Mouse (Mus musculus): Measurements from ENCODE around the gene Slc25a21.

Slc25a21 gene

DNA sequence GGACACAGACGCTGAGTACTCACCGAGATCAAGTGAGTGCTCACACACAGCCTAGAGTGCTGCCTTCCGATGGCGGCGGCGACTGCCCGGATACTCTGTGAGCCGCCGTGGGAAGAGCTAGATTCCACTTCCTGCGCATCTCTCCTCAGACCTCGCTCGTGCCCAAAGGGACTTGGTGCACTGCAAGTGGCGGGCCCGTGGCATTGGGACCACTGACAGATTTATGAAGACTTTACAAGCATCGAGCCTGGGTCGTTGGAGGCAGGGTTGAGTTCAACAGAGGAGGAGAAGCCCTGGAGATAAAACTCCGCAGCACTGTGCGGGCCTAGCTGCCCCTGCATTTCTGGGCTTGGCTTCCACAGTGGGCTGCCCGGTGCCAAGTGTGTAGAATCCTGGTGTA is 504.7 kb downstream of the Slc25a21 start:
- in situ Hi-C loops (cut with MseI, MboI) = no loop called here

DNA sequence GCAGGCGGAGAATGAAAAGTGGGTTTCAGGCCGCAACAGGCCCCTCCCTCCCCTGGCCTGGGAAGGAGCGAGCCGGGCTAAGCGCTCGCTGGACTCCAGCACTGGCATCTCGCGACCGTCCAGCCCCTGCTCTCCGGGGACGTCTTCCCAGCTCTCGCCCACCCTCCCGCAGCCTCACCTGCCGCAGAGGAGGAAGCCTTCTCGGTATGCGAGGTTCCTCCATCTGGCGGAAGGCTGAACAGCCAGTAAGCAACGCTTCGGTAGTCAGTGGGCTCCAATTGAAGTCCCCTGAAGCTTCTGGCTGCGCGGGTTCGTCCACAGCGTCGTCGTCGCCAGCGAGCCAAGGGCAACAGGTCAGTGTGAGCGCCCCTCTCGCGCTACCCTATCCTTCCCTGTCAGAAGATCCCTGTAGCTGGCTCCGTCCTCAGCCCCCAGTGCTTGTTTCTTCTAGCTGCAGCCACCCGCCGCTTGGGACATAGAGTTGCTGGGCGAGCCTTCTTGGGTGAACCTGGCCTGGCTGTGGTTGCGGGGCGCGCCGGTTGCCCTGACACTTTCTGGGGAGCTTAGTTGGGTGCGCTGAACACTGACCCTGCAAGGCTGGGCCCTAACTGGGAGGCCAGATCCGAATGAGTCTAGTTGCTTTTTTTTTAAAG is 505.7 kb downstream of the Slc25a21 start, which contains the start of gene Pax9:
Gene Pax9 (plus strand): TSS at position 341 of the 653 bp plus-strand sequence.
- in situ Hi-C loops (cut with MseI, MboI) = no loop called here

DNA sequence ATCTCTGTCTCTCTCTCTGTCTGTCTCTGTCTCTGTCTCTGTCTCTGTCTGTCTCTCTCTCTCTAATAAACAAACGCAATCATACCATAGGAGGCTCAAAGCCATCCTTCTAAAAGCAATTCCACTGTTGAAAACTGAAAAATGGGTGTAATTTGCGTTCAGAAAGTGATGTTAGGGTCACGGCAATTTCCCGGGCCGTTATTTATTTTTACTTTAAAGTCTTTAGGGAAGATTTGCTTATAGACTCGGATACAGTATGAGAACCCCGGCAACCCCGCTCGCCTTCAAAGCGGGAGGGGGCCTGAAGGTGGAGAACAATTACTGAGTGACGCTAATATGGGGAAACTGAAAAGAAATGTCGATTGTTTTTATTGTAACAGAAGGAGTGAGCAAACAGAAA is 506.3 kb downstream of the Slc25a21 start:
- in situ Hi-C loops (cut with MseI, MboI) = no loop called here

DNA sequence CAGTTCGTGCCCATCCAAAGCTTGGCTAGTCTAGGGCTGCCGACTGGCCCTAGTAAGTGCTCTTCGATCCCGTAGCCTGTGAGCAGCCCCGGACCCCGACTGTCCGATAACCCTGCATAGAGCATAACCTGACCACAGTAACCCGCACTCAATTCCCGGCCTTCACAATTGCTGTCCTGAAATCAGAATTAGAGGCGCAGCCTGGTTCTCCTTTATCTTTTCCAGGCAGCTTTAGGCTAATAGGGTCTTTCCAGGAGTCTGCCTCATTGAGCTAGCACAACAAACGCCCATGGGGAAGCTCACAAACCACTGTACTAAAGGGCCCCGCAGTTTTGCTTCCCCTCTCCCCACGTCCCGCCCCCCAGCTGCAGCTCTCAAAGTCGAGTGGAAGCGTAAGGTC is 506.9 kb downstream of the Slc25a21 start:
- in situ Hi-C loops (cut with MseI, MboI) = no loop called here

DNA sequence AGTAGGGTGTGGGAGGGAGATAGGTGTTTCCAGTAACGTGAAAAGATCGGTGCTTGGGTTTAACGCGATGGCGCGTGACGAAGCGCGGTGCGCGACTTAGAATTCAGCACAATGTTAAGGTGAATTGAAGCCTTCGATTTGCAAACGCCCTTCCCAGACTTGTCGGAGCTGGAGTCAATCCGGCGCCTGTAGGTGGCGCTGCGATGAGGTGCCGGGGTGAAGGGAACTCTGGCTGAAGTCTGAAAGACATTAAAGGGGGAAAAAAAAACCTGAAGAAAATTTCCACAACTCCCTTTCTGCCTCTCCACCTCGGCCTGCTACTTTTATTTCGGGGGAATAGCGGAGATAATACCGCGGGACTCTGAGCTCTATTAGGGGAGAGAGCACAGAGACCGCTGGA is 507.5 kb downstream of the Slc25a21 start:
- in situ Hi-C loops (cut with MseI, MboI) = loop anchor here in 1 of 2 experiments (5.0 to 10.0 kb wide), 2 partner anchors 298 to 495 kb away; no protein-coding TSS in a partner anchor

DNA sequence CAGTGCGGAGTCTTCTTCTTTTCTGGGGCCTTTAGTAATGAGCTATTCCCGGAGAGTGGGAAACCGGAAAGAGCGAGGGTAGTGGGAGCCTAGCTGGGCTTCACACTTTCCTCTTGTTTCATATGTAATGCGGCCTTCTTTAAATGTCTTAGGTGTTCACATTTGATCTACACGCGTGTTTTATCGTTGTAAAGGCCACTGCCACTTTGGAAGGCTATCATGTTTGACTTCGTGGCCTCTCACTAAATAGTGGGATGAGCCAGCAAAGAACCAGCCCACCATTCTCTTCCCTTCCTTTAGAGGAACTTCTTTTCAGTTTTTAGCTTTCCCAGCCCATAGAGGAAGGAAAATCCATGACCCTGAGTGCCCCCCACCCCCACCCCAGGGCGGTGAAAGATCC is 507.9 kb downstream of the Slc25a21 start:
- in situ Hi-C loops (cut with MseI, MboI) = loop anchor here in 1 of 2 experiments (5.0 to 10.0 kb wide), 2 partner anchors 298 to 495 kb away; no protein-coding TSS in a partner anchor

DNA sequence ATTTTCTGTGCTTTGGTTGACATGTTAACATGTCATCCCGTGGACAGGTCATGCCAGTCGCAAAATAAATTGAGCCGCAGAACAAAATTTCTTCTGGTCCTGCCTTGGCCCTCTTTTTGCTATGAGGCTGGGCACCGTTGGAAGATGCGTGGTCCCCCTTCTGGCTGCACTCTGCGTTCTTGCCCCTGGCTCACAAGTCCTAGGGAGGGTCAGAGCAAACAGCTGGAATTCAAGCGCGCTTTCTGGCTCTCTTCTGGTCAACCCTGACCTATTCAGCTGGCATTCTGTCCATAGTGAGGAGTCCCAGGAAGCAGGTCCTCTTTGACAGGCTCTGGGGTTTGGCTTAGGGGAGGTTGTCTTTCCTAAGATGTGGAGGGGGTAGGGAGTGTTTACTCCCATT is 508.4 kb downstream of the Slc25a21 start:
- in situ Hi-C loops (cut with MseI, MboI) = loop anchor here in 1 of 2 experiments (5.0 to 10.0 kb wide), 2 partner anchors 298 to 496 kb away; no protein-coding TSS in a partner anchor

DNA sequence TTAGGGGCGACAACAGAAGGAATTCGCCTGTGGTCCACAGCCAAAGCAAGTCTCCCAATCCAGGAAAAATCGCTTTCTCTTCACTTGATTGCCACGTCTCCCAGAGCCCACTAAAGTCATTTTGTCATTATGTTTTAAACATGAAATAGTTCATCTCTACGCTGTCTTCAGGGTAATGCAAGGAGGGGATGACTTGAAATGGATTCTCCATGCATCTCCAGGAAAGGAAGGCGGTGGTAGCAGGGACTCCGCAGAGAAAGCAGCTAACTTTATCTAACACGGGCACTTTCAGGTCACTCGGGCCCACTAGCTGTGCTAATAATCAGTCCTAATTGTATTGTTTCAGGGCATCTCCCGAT is 508.8 kb downstream of the Slc25a21 start:
- in situ Hi-C loops (cut with MseI, MboI) = loop anchor here in 1 of 2 experiments (5.0 to 10.0 kb wide), 2 partner anchors 299 to 496 kb away; no protein-coding TSS in a partner anchor

DNA sequence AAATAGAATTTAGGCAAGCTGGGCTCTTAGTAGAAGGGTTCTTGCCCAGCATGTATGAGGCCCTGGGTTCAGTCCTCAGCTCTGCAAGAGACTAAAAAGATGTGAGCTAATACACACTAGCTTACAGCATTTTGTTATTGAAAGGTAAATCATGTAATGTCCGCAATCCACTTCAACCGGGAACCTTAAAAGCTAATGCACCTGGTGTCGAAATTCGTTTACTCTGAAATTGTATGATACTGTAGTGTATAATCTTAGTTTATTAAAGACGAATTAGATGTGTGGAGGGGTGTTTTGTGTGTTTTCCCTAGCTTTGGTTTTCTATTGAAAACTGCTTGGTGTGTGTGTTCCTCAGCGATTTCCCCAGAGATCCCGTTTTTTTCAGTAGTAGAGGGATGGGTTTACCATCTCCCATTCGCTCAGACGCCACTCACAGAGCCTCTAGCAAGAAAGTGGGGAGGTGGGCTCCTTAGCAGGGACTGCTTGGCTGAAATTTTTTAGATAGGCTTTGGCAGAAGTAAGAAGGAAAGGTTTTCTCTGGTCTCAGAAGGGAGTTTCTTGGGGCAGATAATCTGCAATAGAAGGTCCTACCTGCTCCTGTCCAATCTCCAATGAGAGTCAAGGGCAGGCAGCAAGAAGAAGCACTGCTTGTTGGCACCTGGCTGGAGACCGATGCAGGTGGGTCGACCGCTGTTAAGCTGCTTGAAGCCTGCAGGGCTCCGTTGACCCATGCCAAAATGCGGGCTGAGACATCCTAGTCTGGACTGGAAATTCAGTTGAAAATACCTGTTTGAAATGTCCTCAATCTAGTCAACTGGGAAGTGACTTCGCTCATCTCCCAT is 509.4 kb downstream of the Slc25a21 start:
- in situ Hi-C loops (cut with MseI, MboI) = loop anchor here in 1 of 2 experiments (5.0 to 10.0 kb wide), 2 partner anchors 299 to 497 kb away; no protein-coding TSS in a partner anchor

DNA sequence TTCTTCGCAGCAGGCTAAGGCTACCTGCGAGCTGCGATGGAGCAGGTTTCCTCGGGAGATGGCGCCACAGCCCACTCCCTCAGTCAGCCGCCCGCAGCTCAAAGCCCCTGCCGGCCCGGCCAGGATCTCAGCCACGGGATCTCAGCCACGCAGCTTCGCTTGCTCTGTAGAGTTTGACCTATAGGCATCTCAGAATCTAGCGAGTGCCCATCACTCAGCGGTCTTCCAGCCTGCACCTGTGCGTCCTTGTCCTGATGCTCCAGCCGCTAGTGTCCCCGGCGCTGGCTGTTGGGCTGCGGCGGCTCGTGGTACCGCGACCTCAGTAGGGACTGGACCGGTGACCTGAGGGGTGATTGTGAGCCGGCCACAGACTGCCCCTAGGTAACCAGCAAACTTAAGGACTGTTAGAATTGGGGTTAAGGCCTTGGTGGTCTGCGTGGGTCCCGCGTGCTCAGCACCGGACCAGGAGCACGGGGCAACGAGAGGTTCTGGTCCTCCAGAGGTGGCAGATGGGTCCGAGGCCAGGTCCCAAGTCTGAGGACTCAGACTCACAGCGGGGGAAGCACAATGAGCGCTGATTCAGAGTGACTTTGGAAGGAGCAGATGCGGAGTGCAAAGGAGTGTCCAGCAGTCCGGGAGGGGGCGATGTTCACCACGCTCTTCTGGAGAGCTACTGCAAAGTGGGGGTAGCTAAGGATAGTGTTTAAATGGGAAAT is 516.0 kb downstream of the Slc25a21 start:
- in situ Hi-C loops (cut with MseI, MboI) = loop anchor here (5.0 to 10.0 kb wide), 3 partner anchors 306 to 504 kb away; no protein-coding TSS in a partner anchor

DNA sequence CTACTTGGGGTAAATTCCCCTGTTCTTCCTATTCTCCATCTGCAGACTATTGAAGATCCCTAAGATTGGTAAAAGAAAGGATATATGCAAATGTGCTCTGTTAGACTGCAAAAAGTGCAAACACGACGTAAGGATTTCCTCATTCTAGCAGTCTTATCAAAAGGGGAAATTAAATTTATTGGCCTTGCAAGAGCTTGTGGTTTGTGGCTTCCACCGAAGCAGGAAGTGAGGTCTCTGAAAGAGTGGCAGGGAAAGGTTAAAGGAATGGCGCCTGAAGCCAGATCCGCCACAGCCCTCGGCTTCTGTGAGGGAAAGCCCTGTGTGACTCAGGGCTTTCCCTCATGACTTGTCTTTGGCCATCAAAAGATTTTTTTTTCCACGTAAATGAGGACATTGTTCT is 519.7 kb downstream of the Slc25a21 start:
- in situ Hi-C loops (cut with MseI, MboI) = no loop called here

DNA sequence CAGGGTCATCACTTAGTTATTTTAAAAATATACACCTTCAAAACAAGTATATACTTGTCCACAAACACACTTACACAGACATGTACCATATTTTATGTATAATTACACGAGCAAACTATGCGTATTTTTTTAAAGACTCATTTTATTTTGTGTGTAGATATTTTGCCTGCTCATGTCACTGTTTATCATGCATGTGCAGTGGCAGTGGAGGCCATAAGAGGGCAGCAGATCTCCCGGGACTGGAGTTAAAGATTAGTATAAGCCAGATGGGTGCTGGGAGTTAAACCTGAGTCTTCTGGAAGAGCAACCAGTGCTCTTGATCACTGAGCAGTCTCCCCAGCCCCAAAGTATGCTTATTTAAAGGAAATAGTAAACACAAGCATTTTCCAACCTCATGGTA is 522.5 kb downstream of the Slc25a21 start:
- in situ Hi-C loops (cut with MseI, MboI) = no loop called here

DNA sequence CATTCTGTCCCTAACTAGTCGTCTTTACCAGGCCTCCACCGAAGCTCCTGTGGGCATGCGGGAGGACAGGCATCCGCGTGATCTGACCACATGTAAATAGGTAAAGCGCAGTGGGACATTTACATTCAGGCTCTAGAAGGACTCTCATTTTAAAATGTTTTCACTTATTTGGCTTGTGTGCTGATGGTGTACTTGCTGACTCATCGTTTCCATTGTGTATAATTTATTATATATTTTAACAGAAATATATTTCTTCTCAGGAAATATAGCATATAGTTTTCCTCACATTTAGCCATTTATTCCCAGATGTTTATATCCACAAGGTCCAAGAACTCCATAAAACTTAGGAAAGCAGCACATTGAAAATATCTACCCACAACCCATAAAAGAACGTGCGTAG is 526.5 kb downstream of the Slc25a21 start:
- in situ Hi-C loops (cut with MseI, MboI) = no loop called here

DNA sequence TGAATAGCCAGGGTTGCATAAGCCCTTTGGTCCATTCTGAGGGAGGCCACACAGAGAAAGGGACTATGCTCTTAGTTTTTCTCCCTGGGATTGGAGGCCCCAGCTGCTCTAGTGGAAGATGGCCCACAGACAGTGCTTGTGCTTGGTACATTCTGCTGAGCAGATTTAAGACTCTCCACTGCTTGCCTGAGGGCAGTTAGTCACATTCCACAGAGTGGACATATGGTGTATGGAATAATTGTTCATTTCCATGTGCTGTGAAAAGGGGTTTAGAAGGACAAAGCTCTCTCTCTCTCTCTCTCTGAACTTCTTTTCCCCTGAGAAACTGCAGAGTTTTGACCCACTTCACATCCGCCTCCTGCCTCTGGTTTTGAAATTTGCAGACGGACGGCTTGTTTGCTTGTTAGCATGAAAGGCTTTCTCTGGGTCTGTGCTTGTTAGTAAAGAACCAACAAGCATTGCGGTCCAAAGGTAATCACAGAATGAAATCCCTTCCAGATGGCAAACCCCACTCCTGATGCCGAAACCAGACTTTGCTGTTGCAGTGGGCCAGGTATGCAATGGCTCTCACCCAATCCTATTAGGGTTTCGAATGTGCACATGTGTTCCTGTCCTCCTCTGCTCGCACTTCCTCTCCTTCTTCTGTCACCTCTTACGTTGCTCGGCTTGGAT is 527.7 kb downstream of the Slc25a21 start:
- in situ Hi-C loops (cut with MseI, MboI) = no loop called here

All from mouse trophoblast stem cell (cell line).